Comparison of ENCODE assay signal across 15 mouse cellular contexts in the genomic region with DNA sequence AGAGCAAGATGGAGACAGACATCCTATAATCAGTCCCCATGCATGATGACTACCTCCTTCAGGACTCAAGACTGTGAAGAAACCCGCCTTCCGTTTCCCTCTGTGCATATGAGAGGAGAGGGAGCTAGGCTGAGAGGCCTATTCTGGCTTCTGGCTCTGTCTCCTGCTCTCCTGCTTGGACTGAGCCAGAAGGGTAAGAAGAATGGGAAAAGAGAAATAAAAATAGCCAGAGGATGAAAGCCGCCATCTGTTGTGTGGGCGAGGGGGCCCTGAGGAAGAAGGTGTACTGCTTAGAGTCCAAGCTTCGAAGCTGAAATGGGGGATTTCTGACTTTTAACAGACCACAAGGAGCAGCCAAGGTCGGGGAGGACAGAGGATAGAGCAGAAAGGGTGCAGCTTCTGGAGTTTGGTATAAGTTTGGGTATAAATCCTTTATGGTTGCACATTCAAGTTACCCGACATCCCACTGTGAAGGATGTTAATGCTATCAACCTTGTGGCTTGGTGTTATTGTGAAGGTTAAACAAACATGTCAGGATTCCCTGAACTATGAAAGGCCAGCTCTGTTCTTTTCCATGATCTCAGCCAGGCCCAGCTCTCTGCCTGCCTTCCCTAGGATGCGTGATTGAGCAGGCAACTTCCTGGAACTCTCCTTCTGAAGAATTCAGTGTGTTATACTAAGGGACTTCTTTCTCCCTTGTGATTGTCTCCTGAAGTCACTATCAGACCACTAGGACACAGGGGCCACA. TPM values are rescaled to one million over a fixed set of nuclear protein-coding genes. Genes with fewer than 3 reads are reported as not detected.
A peak's percentile ranks its signal among the peaks of the same experiment; 100 is the strongest.
DNase-seq lines count a peak whose midpoint lies in the region; ATAC-seq lines count a peak whose summit lies in the region.
"Had no signal": no experiment of that assay in that cellular context is flagged by ENCODE, and none has a peak within 500 bp of the region (broad histone marks: within the 10 kb centered on the region; RNA-seq: fewer than 3 reads in every experiment).

No protein-coding gene starts in this region.

- no peak overlapping the region for H3K4me2 ChIP-seq in stomach, embryonic 15.5 days
- H3K4me2 ChIP-seq: heart, embryonic 12.5 days; liver, embryonic 13.5 days; midbrain, embryonic 12.5 days; neural tube, embryonic 15.5 days had no signal

- DNase-seq in adrenal gland, adult 8-10 months = peak; percentile 47
- no peak for DNase-seq in adrenal gland, postnatal 25 days
- no peak for DNase-seq in frontal cortex, postnatal 10 days (ENCODE audit: low spot score in 2 of 2)
- peak; percentile 36 to 40 for DNase-seq in left cerebral cortex, postnatal 36 days (ENCODE audit: low spot score in 2 of 2)
- no peak for DNase-seq in left cerebral cortex, adult 11 months (ENCODE audit: low spot score)
- DNase-seq in urinary bladder, adult 2 months (ENCODE audit: low spot score) = no peak
- DNase-seq: liver, embryonic 13.5 days; lung, postnatal 14 days; thymus, postnatal 14 days had no signal

- peak; percentile 65 for ATAC-seq in frontal cortex, adult (ENCODE audit: low TSS enrichment)
- no peak for ATAC-seq in stomach, embryonic 15.5 days (ENCODE audit: insufficient read depth, low FRiP score, low read depth)

- H3K4me1 ChIP-seq in stomach, embryonic 15.5 days = peaks cover 4% of the 10 kb centered on the region; the same call in 1 of the 2 replicates
- H3K4me1 ChIP-seq: liver, embryonic 13.5 days had no signal

- no peaks in the 10 kb centered on the region for H3K9me3 ChIP-seq in stomach, embryonic 15.5 days
- H3K9me3 ChIP-seq: heart, embryonic 12.5 days; liver, embryonic 13.5 days; midbrain, embryonic 12.5 days; neural tube, embryonic 15.5 days had no signal

- H3K27me3 ChIP-seq in stomach, embryonic 15.5 days (replicated peaks) = no peaks in the 10 kb centered on the region
- H3K27me3 ChIP-seq: heart, embryonic 12.5 days; liver, embryonic 13.5 days had no signal

- intact Hi-C loops in left cerebral cortex, postnatal 36 days (cut with DNase I) = no loop called here

- H3K9ac ChIP-seq in stomach, embryonic 15.5 days = no peak overlapping the region
- H3K9ac ChIP-seq: heart, embryonic 12.5 days; liver, embryonic 13.5 days; midbrain, embryonic 12.5 days; neural tube, embryonic 15.5 days had no signal

- WGBS in stomach, embryonic 15.5 days = 61% methylated on average over 8 of the region's 8 CpGs

- H3K27ac ChIP-seq in stomach, embryonic 15.5 days = 0 out of 2 replicates have a peak overlapping the region, but pooled peaks have one; percentile 5
- H3K27ac ChIP-seq: liver, embryonic 13.5 days had no signal

- H3K4me3 ChIP-seq in stomach, embryonic 15.5 days (replicated peaks) = no peak overlapping the region
- H3K4me3 ChIP-seq: erythroblast, embryonic 14.5 days; heart, embryonic 12.5 days; liver, embryonic 13.5 days; midbrain, embryonic 12.5 days; neural tube, embryonic 15.5 days had no signal

- H3K36me3 ChIP-seq in stomach, embryonic 15.5 days = no peaks in the 10 kb centered on the region
- H3K36me3 ChIP-seq: heart, embryonic 12.5 days; liver, embryonic 13.5 days; midbrain, embryonic 12.5 days; neural tube, embryonic 15.5 days had no signal

RNA-seq across cellular contexts. Expression of gene Jam3, which starts 46.4 kb away (rescaled TPM):
- 10 to 100 TPM; 40.4 to 55.7 (median 47.1) TPM for total RNA-seq in adrenal gland, adult 8-10 months (2022)
- total RNA-seq in adrenal gland, postnatal 25 days (2021) = 35.7 and 36.5 TPM in 2 replicates
- 10 to 100 TPM; 34.6 to 38.7 TPM for total RNA-seq in left cerebral cortex, postnatal 36 days (2021)
- 54.8 and 56.9 TPM in 2 replicates for polyA plus RNA-seq in stomach, embryonic 15.5 days (2015; fragmentation: Nextera tagmentation; extraction: Ambion mirVana)
- polyA plus RNA-seq in urinary bladder, adult 2 months (2012; rRNA removed) = 60.4 and 62.0 TPM in 2 replicates

Comparison
In these comparisons a context has a peak if more than half of its experiments do, and no peak if none do; other contexts are left out.
1. DNase-seq: peak in adrenal gland, adult 8-10 months (single experiment) and left cerebral cortex, postnatal 36 days (2 of 2); none in adrenal gland, postnatal 25 days (single experiment), frontal cortex, postnatal 10 days (0 of 2), left cerebral cortex, adult 11 months (single experiment) and urinary bladder, adult 2 months (single experiment).